8 mouse cellular contexts compared by ENCODE assay signal in the genomic region with DNA sequence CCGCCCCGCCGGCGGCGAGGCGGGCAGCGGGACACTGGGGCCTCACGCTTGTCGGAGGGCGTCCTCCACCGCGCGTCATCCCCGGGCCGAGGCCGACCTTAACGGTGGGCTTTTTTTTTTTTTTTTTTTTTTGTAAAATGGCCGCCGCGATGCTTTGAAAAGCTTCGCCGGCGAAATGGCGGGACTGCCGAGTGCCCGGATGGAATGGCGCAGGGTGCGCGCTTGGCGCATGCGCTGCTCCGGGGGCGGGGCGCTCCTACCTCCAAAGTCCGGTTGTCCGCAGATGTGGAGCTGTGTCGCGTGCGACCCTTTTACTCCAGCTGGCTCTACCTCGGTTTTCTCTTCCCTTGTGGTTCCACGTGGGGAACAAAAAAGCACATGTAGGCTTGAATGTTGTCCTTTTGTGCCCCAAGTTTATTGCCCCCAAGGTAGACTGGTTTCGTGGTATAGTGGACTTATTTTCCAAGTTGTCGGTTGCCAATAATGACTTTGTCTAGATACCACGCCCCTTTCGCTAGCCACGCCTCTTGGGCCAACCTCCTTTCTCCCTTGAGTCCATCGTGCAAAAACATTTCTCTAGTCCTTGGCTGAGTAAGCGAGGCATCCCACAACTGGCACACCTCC. TPM values are rescaled to one million over a fixed set of nuclear protein-coding genes. Genes with fewer than 3 reads are reported as not detected.
DNase-seq lines count a peak whose midpoint lies in the region; ATAC-seq and TF ChIP-seq lines count a peak whose summit lies in the region.

No protein-coding gene starts in this region.

- peaks cover 28% of the 10 kb centered on the region for H3K36me3 ChIP-seq in limb, embryonic 15.5 days
- peaks cover 18% of the 10 kb centered on the region for H3K36me3 ChIP-seq in midbrain, postnatal 0 days (ENCODE audit: insufficient read depth, low read length)

- no peaks in the 10 kb centered on the region for H3K9me3 ChIP-seq in limb, embryonic 15.5 days
- H3K9me3 ChIP-seq in midbrain, postnatal 0 days (ENCODE audit: low read length), result no peaks in the 10 kb centered on the region

- DNase-seq in CD4-positive, CD25-positive, alpha-beta regulatory T cell, adult 2 months (ENCODE audit: low read depth, low spot score), result peak; percentile 92
- peak; percentile 97 for DNase-seq in embryo, embryonic 11 days
- peak; percentile 93 for DNase-seq in kidney, adult 11 months
- peak; percentile 94 for DNase-seq in midbrain, postnatal 0 days (ENCODE audit: low spot score)
- DNase-seq in spleen, postnatal 10 days (ENCODE audit: low spot score in 2 of 2), result peak; percentile 90 to 94

- no peak for ATAC-seq in CD4-positive, CD25-positive, alpha-beta regulatory T cell, adult 4 months
- ATAC-seq in granulocyte monocyte progenitor cell, adult 5-6 weeks (replicated peaks; ENCODE audit: poor library complexity, severe bottlenecking), result peak; percentile 19
- ATAC-seq in limb, embryonic 15.5 days (ENCODE audit: insufficient number of reproducible peaks, low FRiP score, low TSS enrichment, low read depth), result peak; percentile 42
- ATAC-seq in midbrain, postnatal 0 days (ENCODE audit: low FRiP score), result peak; percentile 60

- H3K4me3 ChIP-seq in limb, embryonic 15.5 days, result peak overlapping the region; percentile 87
- peak overlapping the region; percentile 91 for H3K4me3 ChIP-seq in midbrain, postnatal 0 days (ENCODE audit: low read depth, low read length)

- H3K4me2 ChIP-seq in limb, embryonic 15.5 days, result peak overlapping the region; percentile 56
- peak overlapping the region; percentile 77 for H3K4me2 ChIP-seq in midbrain, postnatal 0 days (ENCODE audit: low read depth, low read length, poor library complexity, severe bottlenecking)

- under 1% methylated on average over 48 of the region's 48 CpGs for WGBS in limb, embryonic 15.5 days
- under 1% methylated on average over 40 of the region's 48 CpGs for WGBS in midbrain, postnatal 0 days

- H3K27ac ChIP-seq in limb, embryonic 15.5 days, result peak overlapping the region; percentile 100
- peak overlapping the region; percentile 100 for H3K27ac ChIP-seq in midbrain, postnatal 0 days (ENCODE audit: low read depth, low read length)

- no peaks in the 10 kb centered on the region for H3K27me3 ChIP-seq in limb, embryonic 15.5 days
- H3K27me3 ChIP-seq in midbrain, postnatal 0 days (ENCODE audit: insufficient read depth, low read length), result no peaks in the 10 kb centered on the region

- no peak for TF ChIP-seq CTCF in midbrain, postnatal 0 days (IDR thresholded peaks at IDR 0.05)

- peaks cover 67% of the 10 kb centered on the region for H3K4me1 ChIP-seq in limb, embryonic 15.5 days
- H3K4me1 ChIP-seq in midbrain, postnatal 0 days (ENCODE audit: insufficient read depth, low read length), result peaks cover 7% of the 10 kb centered on the region; the same call in 1 of the 2 replicates

- peak overlapping the region; percentile 96 for H3K9ac ChIP-seq in limb, embryonic 15.5 days
- peak overlapping the region; percentile 100 for H3K9ac ChIP-seq in midbrain, postnatal 0 days (replicated peaks; ENCODE audit: low read length, poor library complexity, severe bottlenecking)

RNA-seq across cellular contexts. Expression of gene Cirbp, which starts 2.4 kb away (rescaled TPM):
- 100 to 1,000 TPM; 124 to 272 TPM for polyA plus RNA-seq in CD4-positive, CD25-positive, alpha-beta regulatory T cell, adult 4 months (2017; shearing (Covaris generic))
- 25.3 and 70.7 TPM in 2 replicates for total RNA-seq in granulocyte monocyte progenitor cell, adult 5-6 weeks (2014; fragmentation: Nextera tagmentation)
- total RNA-seq in granulocyte monocyte progenitor cell, adult 5-6 weeks (2017), result 36.8 and 40.7 TPM in 2 replicates
- 102 and 103 TPM in 2 replicates for polyA plus RNA-seq in limb, embryonic 15.5 days (2015; fragmentation: Nextera tagmentation; extraction: Ambion mirVana)
- 315 and 337 TPM in 2 replicates for total RNA-seq in midbrain, postnatal 0 days (2014; rRNA removed)
- 760 and 829 TPM in 2 replicates for polyA plus RNA-seq in midbrain, postnatal 0 days (2015; fragmentation: Nextera tagmentation; extraction: Ambion mirVana)

RNA-seq across cellular contexts. Expression of gene 1600002K03Rik, which starts 4.6 kb away (rescaled TPM):
- polyA plus RNA-seq in CD4-positive, CD25-positive, alpha-beta regulatory T cell, adult 4 months (2017; shearing (Covaris generic)), result 10 to 100 TPM; 21.6 to 23.5 TPM
- 17.2 and 43.4 TPM in 2 replicates for total RNA-seq in granulocyte monocyte progenitor cell, adult 5-6 weeks (2014; fragmentation: Nextera tagmentation)
- 11.2 and 11.5 TPM in 2 replicates for total RNA-seq in granulocyte monocyte progenitor cell, adult 5-6 weeks (2017)
- 12.8 and 13.3 TPM in 2 replicates for polyA plus RNA-seq in limb, embryonic 15.5 days (2015; fragmentation: Nextera tagmentation; extraction: Ambion mirVana)
- 2.3 and 2.8 TPM in 2 replicates for total RNA-seq in midbrain, postnatal 0 days (2014; rRNA removed)
- 4.1 and 5.3 TPM in 2 replicates for polyA plus RNA-seq in midbrain, postnatal 0 days (2015; fragmentation: Nextera tagmentation; extraction: Ambion mirVana)

RNA-seq across cellular contexts. Expression of gene Efna2, which starts 11.1 kb away (rescaled TPM):
- under 1 TPM in 1 of 2 experiments, not detected in 1; 0.28 TPM for polyA plus RNA-seq in CD4-positive, CD25-positive, alpha-beta regulatory T cell, adult 4 months (2017; shearing (Covaris generic))
- not detected in 2 replicates for total RNA-seq in granulocyte monocyte progenitor cell, adult 5-6 weeks (2014; fragmentation: Nextera tagmentation)
- total RNA-seq in granulocyte monocyte progenitor cell, adult 5-6 weeks (2017), result 0.05 TPM in 1 of 2 replicates, not detected in the other
- polyA plus RNA-seq in limb, embryonic 15.5 days (2015; fragmentation: Nextera tagmentation; extraction: Ambion mirVana), result 27.0 and 29.3 TPM in 2 replicates
- total RNA-seq in midbrain, postnatal 0 days (2014; rRNA removed), result 45.1 and 51.1 TPM in 2 replicates
- 52.1 and 58.4 TPM in 2 replicates for polyA plus RNA-seq in midbrain, postnatal 0 days (2015; fragmentation: Nextera tagmentation; extraction: Ambion mirVana)

RNA-seq across cellular contexts. Expression of gene Midn, which starts 20.1 kb away (rescaled TPM):
- polyA plus RNA-seq in CD4-positive, CD25-positive, alpha-beta regulatory T cell, adult 4 months (2017; shearing (Covaris generic)), result 1 to 10 TPM; 4.6 to 8.2 TPM
- 26.7 and 36.8 TPM in 2 replicates for total RNA-seq in granulocyte monocyte progenitor cell, adult 5-6 weeks (2014; fragmentation: Nextera tagmentation)
- total RNA-seq in granulocyte monocyte progenitor cell, adult 5-6 weeks (2017), result 10.0 and 17.4 TPM in 2 replicates
- 13.4 and 14.0 TPM in 2 replicates for polyA plus RNA-seq in limb, embryonic 15.5 days (2015; fragmentation: Nextera tagmentation; extraction: Ambion mirVana)
- 114 and 143 TPM in 2 replicates for total RNA-seq in midbrain, postnatal 0 days (2014; rRNA removed)
- 16.3 and 17.2 TPM in 2 replicates for polyA plus RNA-seq in midbrain, postnatal 0 days (2015; fragmentation: Nextera tagmentation; extraction: Ambion mirVana)

RNA-seq across cellular contexts. Expression of gene Cbarp, which starts 27.5 kb away (rescaled TPM):
- 1 to 10 TPM; 1.3 to 1.4 TPM for polyA plus RNA-seq in CD4-positive, CD25-positive, alpha-beta regulatory T cell, adult 4 months (2017; shearing (Covaris generic))
- 0.73 and 5.3 TPM in 2 replicates for total RNA-seq in granulocyte monocyte progenitor cell, adult 5-6 weeks (2014; fragmentation: Nextera tagmentation)
- total RNA-seq in granulocyte monocyte progenitor cell, adult 5-6 weeks (2017), result 0.36 TPM in 1 of 2 replicates, not detected in the other
- 5.9 and 6.8 TPM in 2 replicates for polyA plus RNA-seq in limb, embryonic 15.5 days (2015; fragmentation: Nextera tagmentation; extraction: Ambion mirVana)
- 273 and 276 TPM in 2 replicates for total RNA-seq in midbrain, postnatal 0 days (2014; rRNA removed)
- 120 and 121 TPM in 2 replicates for polyA plus RNA-seq in midbrain, postnatal 0 days (2015; fragmentation: Nextera tagmentation; extraction: Ambion mirVana)

Comparison
In these comparisons a context has a peak if more than half of its experiments do, and no peak if none do; other contexts are left out.
1. RNA of gene Efna2, which starts 11.1 kb away (polyA plus RNA-seq): 52.1 to 58.4 TPM in midbrain, postnatal 0 days and 27.0 to 29.3 TPM in limb, embryonic 15.5 days; 0.28 TPM in CD4-positive, CD25-positive, alpha-beta regulatory T cell, adult 4 months; every median in the first group is over 10 times any median in the second.
2. Peak in every context shown above with its lines, with median percentiles within 50 percentile points of each other: DNase-seq.